Mouse (Mus musculus): ENCODE data around the gene Tceal1. TPM values are rescaled to one million over a fixed set of nuclear protein-coding genes. Genes with fewer than 3 reads are reported as not detected.
A peak's percentile ranks its signal among the peaks of the same experiment; 100 is the strongest.
"Not testable (repeated sequence)": the region's sequence is repeated elsewhere in the genome, so short reads cannot be mapped to it uniquely, and the experiment has no call there.

The Tceal1 gene
- polyA plus RNA-seq, 1 experiment from 2014 or later = 27.9 TPM

GRCm38 (mm10) chrX:136708168-136708681 is 443 bp downstream of the Tceal1 start:
- 11% methylated on average over 17 of the region's 18 CpGs for WGBS
- H3K4me1 ChIP-seq (ENCODE audit: control insufficient read depth, insufficient read depth, low read length) = no peaks in the 10 kb centered on the region
- peak overlapping the region; percentile 67 for H3K9ac ChIP-seq (replicated peaks; ENCODE audit: low read depth, low read length)
- H3K36me3 ChIP-seq (ENCODE audit: control insufficient read depth, insufficient read depth, low read length) = no peaks in the 10 kb centered on the region
- no peaks in the 10 kb centered on the region for H3K9me3 ChIP-seq (ENCODE audit: control insufficient read depth, low read length)
- peak overlapping the region; percentile 41 for H3K4me3 ChIP-seq (ENCODE audit: low read depth, low read length)
- peak overlapping the region; percentile 58 for H3K4me2 ChIP-seq (ENCODE audit: low read depth, low read length)
- no peaks in the 10 kb centered on the region for H3K27me3 ChIP-seq (ENCODE audit: control insufficient read depth, insufficient read depth, low read length)
- ATAC-seq (ENCODE audit: low read depth) = peak; percentile 89
- H3K27ac ChIP-seq (ENCODE audit: low read depth, low read length) = peak overlapping the region; percentile 90

GRCm38 (mm10) chrX:136708782-136709181 is 1.0 kb downstream of the Tceal1 start:
- Histone ChIP-seq H3K4me1 (ENCODE audit: control insufficient read depth, insufficient read depth, low read length) (no peaks in the 10 kb centered on the region), H3K9me3 (ENCODE audit: control insufficient read depth, low read length) (no peaks in the 10 kb centered on the region), H3K4me2 (ENCODE audit: low read depth, low read length) (peak overlapping the region; percentile 58), H3K4me3 (ENCODE audit: low read depth, low read length) (peak overlapping the region; percentile 41), H3K9ac (replicated peaks; ENCODE audit: low read depth, low read length) (peak overlapping the region; percentile 67), H3K27me3 (ENCODE audit: control insufficient read depth, insufficient read depth, low read length) (no peaks in the 10 kb centered on the region), H3K27ac (ENCODE audit: low read depth, low read length) (peak overlapping the region; percentile 90), H3K36me3 (ENCODE audit: control insufficient read depth, insufficient read depth, low read length) (no peaks in the 10 kb centered on the region)
- WGBS = 23% methylated on average over 14 of the region's 14 CpGs
- ATAC-seq (ENCODE audit: low read depth) = peak; percentile 26; the same call in 1 of the 2 replicates

GRCm38 (mm10) chrX:136714742-136715474 is 7.1 kb downstream of the Tceal1 start:
- not testable (repeated sequence) for H3K27me3 ChIP-seq (ENCODE audit: control insufficient read depth, insufficient read depth, low read length); H3K4me1 ChIP-seq (ENCODE audit: control insufficient read depth, insufficient read depth, low read length); H3K27ac ChIP-seq (ENCODE audit: low read depth, low read length); H3K9ac ChIP-seq (replicated peaks; ENCODE audit: low read depth, low read length); H3K4me3 ChIP-seq (ENCODE audit: low read depth, low read length); H3K4me2 ChIP-seq (ENCODE audit: low read depth, low read length); H3K36me3 ChIP-seq (ENCODE audit: control insufficient read depth, insufficient read depth, low read length); H3K9me3 ChIP-seq (ENCODE audit: control insufficient read depth, low read length)
- ATAC-seq (ENCODE audit: low read depth) = peak; percentile 89
- WGBS = 45% methylated on average over 3 of the region's 3 CpGs

GRCm38 (mm10) chrX:136732016-136732415 is 24.2 kb downstream of the Tceal1 start:
- Histone ChIP-seq H3K9me3 (ENCODE audit: control insufficient read depth, low read length) (no peaks in the 10 kb centered on the region), H3K4me2 (ENCODE audit: low read depth, low read length) (no peak overlapping the region), H3K27ac (ENCODE audit: low read depth, low read length) (no peak overlapping the region), H3K4me1 (ENCODE audit: control insufficient read depth, insufficient read depth, low read length) (no peaks in the 10 kb centered on the region), H3K27me3 (ENCODE audit: control insufficient read depth, insufficient read depth, low read length) (no peaks in the 10 kb centered on the region), H3K9ac (replicated peaks; ENCODE audit: low read depth, low read length) (no peak overlapping the region), H3K4me3 (ENCODE audit: low read depth, low read length) (no peak overlapping the region), H3K36me3 (ENCODE audit: control insufficient read depth, insufficient read depth, low read length) (peaks cover 2% of the 10 kb centered on the region; the same call in 1 of the 2 replicates)
- 85% methylated on average over 4 of the region's 4 CpGs for WGBS
- ATAC-seq (ENCODE audit: low read depth) = no peak

- Histone ChIP-seq H3K9ac (replicated peaks; ENCODE audit: low read depth, low read length) (peak overlapping the region; percentile 64), H3K36me3 (ENCODE audit: control insufficient read depth, insufficient read depth, low read length) (peaks cover 2% of the 10 kb centered on the region; the same call in 1 of the 2 replicates), H3K4me1 (ENCODE audit: control insufficient read depth, insufficient read depth, low read length) (peaks cover 4% of the 10 kb centered on the region; the same call in 1 of the 2 replicates), H3K4me3 (ENCODE audit: low read depth, low read length) (peak overlapping the region; percentile 50), H3K27me3 (ENCODE audit: control insufficient read depth, insufficient read depth, low read length) (no peaks in the 10 kb centered on the region), H3K27ac (ENCODE audit: low read depth, low read length) (peak overlapping the region; percentile 83), H3K4me2 (ENCODE audit: low read depth, low read length) (peak overlapping the region; percentile 32), H3K9me3 (ENCODE audit: control insufficient read depth, low read length) (no peaks in the 10 kb centered on the region)
- no peak for ATAC-seq (ENCODE audit: low read depth)
- WGBS = 17% methylated on average over 15 of the region's 15 CpGs
Measured at GRCm38 (mm10) chrX:136740087-136740790, 32.5 kb downstream of the Tceal1 start.

GRCm38 (mm10) chrX:136740791-136741650 is 33.2 kb downstream of the Tceal1 start:
- H3K9me3 ChIP-seq (ENCODE audit: control insufficient read depth, low read length) = no peaks in the 10 kb centered on the region
- peaks cover 4% of the 10 kb centered on the region; the same call in 1 of the 2 replicates for H3K4me1 ChIP-seq (ENCODE audit: control insufficient read depth, insufficient read depth, low read length)
- H3K27ac ChIP-seq (ENCODE audit: low read depth, low read length) = peak overlapping the region; percentile 83
- 15% methylated on average over 39 of the region's 39 CpGs for WGBS
- ATAC-seq (ENCODE audit: low read depth) = peak; percentile 98
- H3K27me3 ChIP-seq (ENCODE audit: control insufficient read depth, insufficient read depth, low read length) = no peaks in the 10 kb centered on the region
- H3K4me2 ChIP-seq (ENCODE audit: low read depth, low read length) = peak overlapping the region; percentile 32
- H3K36me3 ChIP-seq (ENCODE audit: control insufficient read depth, insufficient read depth, low read length) = peaks cover 2% of the 10 kb centered on the region; the same call in 1 of the 2 replicates
- peak overlapping the region; percentile 64 for H3K9ac ChIP-seq (replicated peaks; ENCODE audit: low read depth, low read length)
- H3K4me3 ChIP-seq (ENCODE audit: low read depth, low read length) = peak overlapping the region; percentile 50

- no peaks in the 10 kb centered on the region; the same call in 1 of the 2 replicates for H3K36me3 ChIP-seq (ENCODE audit: control insufficient read depth, insufficient read depth, low read length)
- peak overlapping the region; percentile 48 for H3K4me2 ChIP-seq (ENCODE audit: low read depth, low read length)
Measured at GRCm38 (mm10) chrX:136741651-136742201, 33.9 kb downstream of the Tceal1 start.

GRCm38 (mm10) chrX:136742241-136742640 is 34.5 kb downstream of the Tceal1 start:
- 26% methylated on average over 10 of the region's 10 CpGs for WGBS
- H3K4me2 ChIP-seq (ENCODE audit: low read depth, low read length) = peak overlapping the region; percentile 48

More at GRCm38 (mm10) chrX:136741651-136742201, 33.9 kb downstream of the Tceal1 start:
- 29% methylated on average over 28 of the region's 46 CpGs for WGBS
- H3K4me3 ChIP-seq (ENCODE audit: low read depth, low read length) = peak overlapping the region; percentile 35
- H3K27ac ChIP-seq (ENCODE audit: low read depth, low read length) = peak overlapping the region; percentile 77
- H3K9ac ChIP-seq (replicated peaks; ENCODE audit: low read depth, low read length) = peak overlapping the region; percentile 47; the same call in 1 of the 2 replicates
- no peaks in the 10 kb centered on the region for H3K9me3 ChIP-seq (ENCODE audit: control insufficient read depth, low read length)
- no peaks in the 10 kb centered on the region for H3K27me3 ChIP-seq (ENCODE audit: control insufficient read depth, insufficient read depth, low read length)
- H3K4me1 ChIP-seq (ENCODE audit: control insufficient read depth, insufficient read depth, low read length) = peaks cover 4% of the 10 kb centered on the region; the same call in 1 of the 2 replicates
- ATAC-seq (ENCODE audit: low read depth) = peak; percentile 81

More at GRCm38 (mm10) chrX:136742241-136742640, 34.5 kb downstream of the Tceal1 start:
- H3K27ac ChIP-seq (ENCODE audit: low read depth, low read length) = peak overlapping the region; percentile 77
- H3K4me3 ChIP-seq (ENCODE audit: low read depth, low read length) = peak overlapping the region; percentile 35
- peak overlapping the region; percentile 47; the same call in 1 of the 2 replicates for H3K9ac ChIP-seq (replicated peaks; ENCODE audit: low read depth, low read length)
- no peaks in the 10 kb centered on the region for H3K27me3 ChIP-seq (ENCODE audit: control insufficient read depth, insufficient read depth, low read length)
- no peaks in the 10 kb centered on the region for H3K9me3 ChIP-seq (ENCODE audit: control insufficient read depth, low read length)
- no peak for ATAC-seq (ENCODE audit: low read depth)
- H3K36me3 ChIP-seq (ENCODE audit: control insufficient read depth, insufficient read depth, low read length) = no peaks in the 10 kb centered on the region; the same call in 1 of the 2 replicates
- H3K4me1 ChIP-seq (ENCODE audit: control insufficient read depth, insufficient read depth, low read length) = peaks cover 4% of the 10 kb centered on the region; the same call in 1 of the 2 replicates
